Mouse (Mus musculus): ENCODE data around the gene Uspl1. TPM values are rescaled to one million over a fixed set of nuclear protein-coding genes. Genes with fewer than 3 reads are reported as not detected.
"Not testable (repeated sequence)": the region's sequence is repeated elsewhere in the genome, so short reads cannot be mapped to it uniquely, and the experiment has no call there.

Uspl1 gene
- 43.7 and 45.1 TPM in 2 replicates for total RNA-seq (2017)

GRCm38 (mm10) chr5:149184104-149184843 is at the start of gene Uspl1, which contains the start of gene Hmgb1:
Gene Uspl1, plus strand, starts transcription at chr5:149184350.
Gene Hmgb1, minus strand, starts transcription at chr5:149184489.
- ATAC-seq (replicated peaks; ENCODE audit: low read depth, poor library complexity, severe bottlenecking): peak; percentile 89

GRCm38 (mm10) chr5:149134751-149135454 is 49.2 kb upstream of the Uspl1 start:
- ATAC-seq (replicated peaks; ENCODE audit: low read depth, poor library complexity, severe bottlenecking): no peak

GRCm38 (mm10) chr5:149135455-149136354 is 48.4 kb upstream of the Uspl1 start:
- no peak for ATAC-seq (replicated peaks; ENCODE audit: low read depth, poor library complexity, severe bottlenecking)

GRCm38 (mm10) chr5:149136933-149137365 is 47.2 kb upstream of the Uspl1 start:
- peak; percentile 71 for ATAC-seq (replicated peaks; ENCODE audit: low read depth, poor library complexity, severe bottlenecking)

- no peak for ATAC-seq (replicated peaks; ENCODE audit: low read depth, poor library complexity, severe bottlenecking)
These were observed 46.7 kb upstream of the Uspl1 start for GRCm38 (mm10) chr5:149137447-149137846.

- not testable (repeated sequence) for ATAC-seq (replicated peaks; ENCODE audit: low read depth, poor library complexity, severe bottlenecking)
These were observed 46.1 kb upstream of the Uspl1 start for GRCm38 (mm10) chr5:149138087-149138486.

- no peak for ATAC-seq (replicated peaks; ENCODE audit: low read depth, poor library complexity, severe bottlenecking)
These were observed 43.8 kb upstream of the Uspl1 start for GRCm38 (mm10) chr5:149140336-149140735.

- not testable (repeated sequence) for ATAC-seq (replicated peaks; ENCODE audit: low read depth, poor library complexity, severe bottlenecking)
These were observed 43.0 kb upstream of the Uspl1 start for GRCm38 (mm10) chr5:149141155-149141554.

GRCm38 (mm10) chr5:149143766-149144375 is 40.3 kb upstream of the Uspl1 start:
- no peak for ATAC-seq (replicated peaks; ENCODE audit: low read depth, poor library complexity, severe bottlenecking)

GRCm38 (mm10) chr5:149146691-149147090 is 37.5 kb upstream of the Uspl1 start:
- no peak for ATAC-seq (replicated peaks; ENCODE audit: low read depth, poor library complexity, severe bottlenecking)

GRCm38 (mm10) chr5:149147386-149148000 is 36.7 kb upstream of the Uspl1 start:
- ATAC-seq (replicated peaks; ENCODE audit: low read depth, poor library complexity, severe bottlenecking): peak; percentile 62; the same call in 1 of the 2 replicates

GRCm38 (mm10) chr5:149150882-149151281 is 33.3 kb upstream of the Uspl1 start:
- no peak for ATAC-seq (replicated peaks; ENCODE audit: low read depth, poor library complexity, severe bottlenecking)

- ATAC-seq (replicated peaks; ENCODE audit: low read depth, poor library complexity, severe bottlenecking): no peak
These were observed 31.9 kb upstream of the Uspl1 start for GRCm38 (mm10) chr5:149152063-149152773.

GRCm38 (mm10) chr5:149152774-149153155 is 31.4 kb upstream of the Uspl1 start:
- no peak for ATAC-seq (replicated peaks; ENCODE audit: low read depth, poor library complexity, severe bottlenecking)

- no peak for ATAC-seq (replicated peaks; ENCODE audit: low read depth, poor library complexity, severe bottlenecking)
These were observed 27.1 kb upstream of the Uspl1 start for GRCm38 (mm10) chr5:149156886-149157563.

GRCm38 (mm10) chr5:149159021-149159420 is 25.1 kb upstream of the Uspl1 start:
- ATAC-seq (replicated peaks; ENCODE audit: low read depth, poor library complexity, severe bottlenecking): no peak

- no peak for ATAC-seq (replicated peaks; ENCODE audit: low read depth, poor library complexity, severe bottlenecking)
These were observed 23.7 kb upstream of the Uspl1 start for GRCm38 (mm10) chr5:149160469-149160868.

GRCm38 (mm10) chr5:149162890-149163289 is 21.3 kb upstream of the Uspl1 start:
- ATAC-seq (replicated peaks; ENCODE audit: low read depth, poor library complexity, severe bottlenecking): no peak

All from common myeloid progenitor, adult 5-6 weeks (primary cell).